Mouse (Mus musculus) heart, embryonic 14.5 days (tissue): Measurements from ENCODE around the gene Prkca. TPM values are rescaled to one million over a fixed set of nuclear protein-coding genes. Genes with fewer than 3 reads are reported as not detected.

Experiments used
- ATAC-seq: fragments of 200-750 bp; cut with Nextera tagmentation; 2 replicates; pipeline ENCODE4 v1.8.0; 2017; ENCODE audit warnings: low read depth, moderate TSS enrichment; ENCODE audit not compliant: insufficient number of reproducible peaks, insufficient read depth, low FRiP score
- H3K27ac ChIP-seq, 2 experiments: fragments of 200-500 bp in 1 of 2; fragments of 300-500 bp in 1 of 2; sonication (generic) in 1 of 2; replicated peaks in 1 of 2; 2 replicates each; pipeline ENCODE4 v1.5.1; 2012 to 2014; ENCODE audit warnings: low read depth in 2 of 2, low read length in 2 of 2, control low read depth in 1 of 2, mild to moderate bottlenecking in 1 of 2, mixed read lengths in 1 of 2; ENCODE audit not compliant: control insufficient read depth in 1 of 2, insufficient read depth in 1 of 2
- H3K27me3 ChIP-seq: fragments of 300-500 bp; sonication (generic); 2 replicates; pipeline ENCODE4 v1.6.1; 2014; ENCODE audit warnings: mild to moderate bottlenecking, low read length, control low read depth; ENCODE audit not compliant: control insufficient read depth, insufficient read depth
- H3K36me3 ChIP-seq: fragments of 300-500 bp; sonication (generic); 2 replicates; pipeline ENCODE4 v1.6.1; 2014; ENCODE audit warnings: mild to moderate bottlenecking, control low read depth, low read length, mixed read lengths; ENCODE audit not compliant: control insufficient read depth, insufficient read depth
- H3K4me1 ChIP-seq, 2 experiments: fragments of 200-500 bp in 1 of 2; fragments of 300-500 bp in 1 of 2; sonication (generic) in 1 of 2; 2 replicates each; pipeline ENCODE4 v1.6.1; 2012 to 2014; ENCODE audit warnings: low read length in 2 of 2, control low read depth in 1 of 2, mixed read lengths in 1 of 2; ENCODE audit not compliant: control insufficient read depth in 2 of 2, insufficient read depth in 2 of 2
- H3K4me2 ChIP-seq: fragments of 300-500 bp; sonication (generic); 2 replicates; pipeline ENCODE4 v1.6.1; 2014; ENCODE audit warnings: mild to moderate bottlenecking, low read length
- H3K4me3 ChIP-seq, 2 experiments: fragments of 200-500 bp in 1 of 2; fragments of 300-500 bp in 1 of 2; sonication (generic) in 1 of 2; 2 replicates each; pipeline ENCODE4 v1.5.1; 2012 to 2014; ENCODE audit warnings: low read length in 2 of 2, mild to moderate bottlenecking in 2 of 2, control low read depth in 1 of 2, low read depth in 1 of 2, moderate library complexity in 1 of 2; ENCODE audit not compliant: control insufficient read depth in 1 of 2, insufficient read depth in 1 of 2
- H3K9ac ChIP-seq: fragments of 300-500 bp; sonication (generic); 2 replicates; pipeline ENCODE4 v1.6.1; 2014; ENCODE audit warnings: mild to moderate bottlenecking, low read length
- H3K9me3 ChIP-seq: fragments of 300-500 bp; sonication (generic); 2 replicates; pipeline ENCODE4 v1.6.1; 2016; ENCODE audit warnings: low read length, control low read depth; ENCODE audit not compliant: control insufficient read depth
- WGBS: fragments of 180-500 bp; shearing (Covaris S2); extraction: QIAGEN DNeasy Blood & Tissue Kit; methylation state at CpG from one replicate; pipeline ENCODE4 v1.1.7; 2014; 5-methylcytosine and 5-hydroxymethylcytosine counted together
- polyA plus RNA-seq: library from polyadenylated mRNA; unstranded; fragments of >200 nt; fragmentation: Nextera tagmentation; extraction: Ambion mirVana; gene quantifications from 2 replicates; pipeline ENCODE4 v1.2.1, GENCODE M21; 2014

Prkca gene
- 20.6 and 21.4 TPM in 2 replicates for polyA plus RNA-seq

GRCm38 (mm10) chr11:108343789-108344462, at the start of gene Prkca:
Gene Prkca, minus strand, starts transcription at chr11:108343928.
- H3K27me3 ChIP-seq: no peaks in the 10 kb centered on the region
- peak within 1 kb of the TSS; percentile 91 for H3K9ac ChIP-seq
- under 1% methylated on average over 40 of the region's 63 CpGs for WGBS
- H3K4me1 ChIP-seq: peaks cover 2 to 19% of the 10 kb centered on the region in 2 experiments
- H3K4me3 ChIP-seq: peak within 1 kb of the TSS; percentile 62 to 82
- no peaks in the 10 kb centered on the region for H3K9me3 ChIP-seq
- peak; percentile 88 for ATAC-seq
- H3K4me2 ChIP-seq: peak within 1 kb of the TSS; percentile 88
- H3K27ac ChIP-seq: peak within 1 kb of the TSS; percentile 70 to 87
- H3K36me3 ChIP-seq: peaks cover 6% of the 10 kb centered on the region; the same call in 1 of the 2 replicates

DNA sequence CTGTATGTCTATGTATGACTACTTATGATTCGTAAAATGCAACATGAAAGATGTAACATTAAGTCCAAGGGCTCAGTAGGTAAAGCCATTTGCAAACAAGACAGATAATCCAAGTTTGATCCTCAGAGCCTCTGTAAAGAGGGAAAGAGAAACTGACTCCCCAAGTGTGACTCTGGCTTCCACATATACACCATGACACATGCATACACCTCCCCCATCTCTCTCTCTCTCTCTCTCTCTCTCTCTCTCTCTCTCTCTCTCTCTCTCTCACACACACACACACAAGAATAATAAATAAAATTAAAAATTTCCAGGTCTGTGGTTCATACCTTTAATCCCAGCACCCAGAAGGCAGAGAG, 41.9 kb upstream of the Prkca start:
- Histone ChIP-seq H3K9me3 (no peaks in the 10 kb centered on the region), H3K9ac (no peak overlapping the region), H3K36me3 (no peaks in the 10 kb centered on the region), H3K4me2 (no peak overlapping the region), H3K27me3 (no peaks in the 10 kb centered on the region), H3K4me1 (no peaks in the 10 kb centered on the region), H3K27ac (no peak overlapping the region), H3K4me3 (no peak overlapping the region)
- no peak for ATAC-seq
- 91% methylated on average over 1 of the region's 1 CpGs for WGBS

- no peak for ATAC-seq
- WGBS: 51% methylated on average over 4 of the region's 4 CpGs
- Histone ChIP-seq H3K9ac (no peak overlapping the region), H3K36me3 (no peaks in the 10 kb centered on the region), H3K9me3 (no peaks in the 10 kb centered on the region), H3K4me3 (no peak overlapping the region), H3K4me1 (no peaks in the 10 kb centered on the region), H3K4me2 (no peak overlapping the region), H3K27ac (no peak overlapping the region), H3K27me3 (no peaks in the 10 kb centered on the region)
Observed at GRCm38 (mm10) chr11:108384920-108385665, 41.4 kb upstream of the Prkca start.

GRCm38 (mm10) chr11:108382664-108383063, 38.9 kb upstream of the Prkca start:
- no peak overlapping the region for H3K9ac ChIP-seq
- WGBS: 78% methylated on average over 3 of the region's 3 CpGs
- H3K4me3 ChIP-seq: no peak overlapping the region

GRCm38 (mm10) chr11:108378363-108378751, 34.6 kb upstream of the Prkca start:
- WGBS: 68% methylated on average over 4 of the region's 4 CpGs
- H3K9me3 ChIP-seq: no peaks in the 10 kb centered on the region
- H3K4me3 ChIP-seq: no peak overlapping the region
- H3K27me3 ChIP-seq: no peaks in the 10 kb centered on the region
- no peaks in the 10 kb centered on the region for H3K4me1 ChIP-seq
- ATAC-seq: no peak
- no peak overlapping the region for H3K4me2 ChIP-seq
- H3K9ac ChIP-seq: no peak overlapping the region
- no peaks in the 10 kb centered on the region for H3K36me3 ChIP-seq
- H3K27ac ChIP-seq: no peak overlapping the region

More at GRCm38 (mm10) chr11:108382664-108383063, 38.9 kb upstream of the Prkca start:
- no peak for ATAC-seq
- Histone ChIP-seq H3K36me3 (no peaks in the 10 kb centered on the region), H3K9me3 (no peaks in the 10 kb centered on the region), H3K4me1 (no peaks in the 10 kb centered on the region), H3K27me3 (no peaks in the 10 kb centered on the region), H3K4me2 (no peak overlapping the region), H3K27ac (no peak overlapping the region)

DNA sequence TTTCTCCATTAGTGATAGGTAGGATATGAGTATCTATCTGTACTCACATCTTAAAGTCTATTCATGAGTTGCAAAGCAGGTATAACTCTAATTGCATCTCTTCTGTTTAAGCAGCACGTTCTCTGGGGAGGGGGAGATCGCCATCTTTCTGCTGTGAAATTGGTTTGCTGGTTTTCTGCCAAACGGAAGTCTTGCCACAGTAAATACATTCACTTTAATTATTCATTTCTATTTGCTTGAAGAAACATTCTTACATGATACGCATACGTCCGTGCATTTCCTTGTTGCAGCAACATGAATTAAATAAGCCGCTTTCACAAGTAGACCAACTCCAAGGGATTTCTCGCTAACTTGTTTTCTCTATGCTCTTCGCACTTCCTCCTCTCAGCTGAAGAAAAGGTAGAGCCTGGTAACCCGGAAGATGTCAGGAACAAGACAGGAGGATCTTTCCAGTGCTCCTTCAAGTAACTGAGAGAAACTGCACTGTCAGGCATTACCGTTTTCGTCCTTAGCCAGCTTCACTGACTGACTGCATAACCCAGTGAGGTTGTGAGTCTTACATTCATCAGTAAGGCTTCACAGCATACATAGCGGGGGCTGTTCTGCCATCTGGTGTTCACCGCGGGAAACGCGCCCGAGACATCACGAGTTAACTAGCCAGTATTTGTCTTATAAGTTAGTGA, 34.1 kb upstream of the Prkca start:
- H3K9me3 ChIP-seq: no peaks in the 10 kb centered on the region
- H3K4me1 ChIP-seq: no peaks in the 10 kb centered on the region
- no peak for ATAC-seq
- no peak overlapping the region for H3K9ac ChIP-seq
- no peak overlapping the region for H3K4me3 ChIP-seq
- no peaks in the 10 kb centered on the region for H3K27me3 ChIP-seq
- WGBS: 41% methylated on average over 19 of the region's 19 CpGs
- H3K36me3 ChIP-seq: no peaks in the 10 kb centered on the region
- no peak overlapping the region for H3K27ac ChIP-seq
- no peak overlapping the region for H3K4me2 ChIP-seq

GRCm38 (mm10) chr11:108376815-108377214, 33.1 kb upstream of the Prkca start:
- Histone ChIP-seq H3K4me2 (no peak overlapping the region), H3K4me1 (peaks cover 0 to 3% of the 10 kb centered on the region in 2 experiments; a peak in 1 of 4 replicates), H3K27ac (no peak overlapping the region), H3K9ac (no peak overlapping the region), H3K4me3 (no peak overlapping the region), H3K27me3 (no peaks in the 10 kb centered on the region), H3K9me3 (no peaks in the 10 kb centered on the region), H3K36me3 (no peaks in the 10 kb centered on the region)
- no peak for ATAC-seq
- 89% methylated on average over 7 of the region's 7 CpGs for WGBS
